Mouse (Mus musculus) kidney, adult 11 months (tissue): ENCODE measurements around the gene Krtap5-1.
"Not testable (repeated sequence)": the region's sequence is repeated elsewhere in the genome, so short reads cannot be mapped to it uniquely, and the experiment has no call there.

Experiments
- DNase-seq: peaks from one replicate; pipeline ENCODE4 v3.0.0; 2022

Gene Krtap5-1

GRCm38 (mm10) chr7:142296108-142296507 lies 810 bp downstream of the Krtap5-1 start:
- DNase-seq, result not testable (repeated sequence)

GRCm38 (mm10) chr7:142295418-142295817 lies 1.5 kb downstream of the Krtap5-1 start:
- no peak for DNase-seq

- DNase-seq, result not testable (repeated sequence)
Observed at GRCm38 (mm10) chr7:142293851-142294250, 3.1 kb downstream of the Krtap5-1 start.

DNA sequence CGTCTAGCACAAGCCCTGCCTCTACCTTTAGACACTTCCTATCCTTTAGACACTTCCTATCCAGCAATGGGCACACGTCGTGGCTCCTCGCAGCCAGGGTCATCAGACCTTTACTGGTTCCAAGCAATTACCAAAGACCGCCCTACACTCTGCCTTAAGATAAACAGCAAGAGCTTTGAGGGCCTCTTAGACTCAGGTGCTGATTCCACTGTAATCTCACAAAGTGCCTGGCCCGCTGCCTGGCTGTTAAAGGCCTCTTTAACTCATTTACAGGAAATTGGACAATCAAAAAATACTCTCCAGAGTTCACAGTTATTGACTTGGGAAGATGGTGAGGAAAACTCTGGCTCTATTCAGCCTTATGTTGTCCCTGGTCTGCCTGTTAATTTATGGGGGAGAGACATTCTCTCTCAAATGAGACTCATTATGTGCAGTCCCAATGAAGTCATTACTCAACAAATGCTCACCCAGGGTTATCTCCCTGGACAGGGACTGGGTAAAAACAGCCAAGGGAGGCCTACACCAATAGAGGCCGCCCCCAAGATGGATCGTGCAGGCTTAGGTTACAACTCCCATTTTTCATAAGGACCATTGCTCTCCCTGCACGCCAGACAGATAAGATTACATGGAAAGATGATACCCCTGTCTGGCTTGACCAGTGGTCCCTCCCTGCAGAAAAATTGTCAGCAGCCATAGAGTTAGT lies 10.9 kb downstream of the Krtap5-1 start:
- DNase-seq, result not testable (repeated sequence)

DNA sequence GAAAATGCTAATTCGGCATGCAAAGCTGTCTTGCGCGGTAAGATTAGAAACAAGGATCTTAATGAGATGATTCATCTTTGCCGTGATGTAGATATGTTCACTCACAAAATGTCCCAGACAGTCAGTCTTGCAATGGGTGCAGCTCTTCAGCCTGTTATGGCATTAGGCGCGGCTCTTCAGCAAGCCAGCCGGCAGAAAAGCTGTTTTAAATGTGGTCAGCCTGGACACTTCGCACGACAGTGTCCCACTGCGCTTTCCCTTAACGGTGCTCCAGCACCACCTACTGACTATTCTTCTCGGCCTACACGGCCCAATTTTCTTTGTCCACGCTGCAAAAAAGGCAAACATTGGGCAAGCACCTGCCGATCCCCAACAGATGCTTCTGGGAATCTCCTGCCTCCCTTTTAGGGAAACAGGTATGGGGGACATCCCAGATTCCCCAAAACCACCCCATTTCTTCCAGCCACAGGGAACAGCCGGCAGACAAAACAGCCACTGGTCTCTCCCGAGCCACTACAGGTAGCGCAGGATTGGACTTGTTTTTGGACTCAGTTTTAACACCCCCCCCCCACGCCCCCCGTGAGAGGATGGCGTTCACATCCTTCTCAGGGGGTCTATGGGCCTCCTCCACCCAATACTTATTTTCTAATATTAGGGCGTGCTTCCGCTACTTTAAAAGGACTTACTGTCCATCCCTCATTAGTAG lies 11.6 kb downstream of the Krtap5-1 start:
- peak; percentile 31 for DNase-seq

DNA sequence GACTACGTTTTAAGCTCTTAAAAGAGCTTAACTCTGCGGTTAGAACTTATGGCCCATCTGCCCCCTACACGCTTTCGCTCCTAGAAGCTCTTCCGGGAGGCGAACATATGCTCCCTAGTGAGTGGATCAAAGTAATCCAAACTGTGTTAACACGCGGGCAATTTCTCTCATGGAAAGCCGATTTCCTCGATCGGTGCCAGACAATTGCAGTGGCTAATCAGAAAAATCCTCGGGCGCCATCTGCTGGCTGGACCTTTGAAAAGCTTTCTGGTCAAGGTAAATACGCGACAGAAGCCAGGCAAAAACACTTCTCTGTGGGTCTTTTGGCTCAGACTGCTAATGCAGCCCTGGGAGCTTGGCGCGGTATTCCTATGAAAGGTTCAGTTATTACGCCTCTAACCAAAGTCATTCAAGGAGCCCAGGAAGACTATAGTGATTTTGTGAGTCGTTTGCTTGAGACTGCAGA lies 12.3 kb downstream of the Krtap5-1 start:
- DNase-seq, result peak; percentile 88

DNA sequence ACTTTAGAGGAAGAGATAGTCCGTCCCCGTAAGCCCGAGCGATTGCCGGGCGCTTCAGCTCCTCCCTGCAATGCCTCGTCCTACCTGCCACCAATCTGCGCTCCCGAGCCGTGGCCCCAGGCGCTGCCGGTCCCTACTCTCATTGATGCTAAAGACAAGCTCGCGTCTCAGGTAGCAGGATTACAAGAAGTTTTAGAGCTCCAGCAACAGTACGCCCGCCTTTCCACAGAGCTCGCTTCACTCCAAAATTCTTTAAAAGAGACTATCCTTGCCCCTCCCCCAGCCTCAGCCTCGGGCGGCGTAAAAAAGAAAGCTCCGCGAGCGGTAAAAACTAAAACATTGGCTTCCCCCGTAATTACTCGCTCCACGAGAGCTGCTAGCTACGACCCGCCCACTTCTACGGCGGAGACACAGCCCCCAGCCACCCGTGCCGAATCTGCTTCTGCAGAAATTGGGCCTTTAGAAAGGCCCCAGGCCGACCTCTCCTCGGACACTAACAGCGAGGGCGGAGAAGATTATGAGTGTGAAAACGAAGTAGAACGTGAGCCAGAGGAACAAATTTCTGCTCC lies 12.8 kb downstream of the Krtap5-1 start:
- DNase-seq, result peak; percentile 49

DNA sequence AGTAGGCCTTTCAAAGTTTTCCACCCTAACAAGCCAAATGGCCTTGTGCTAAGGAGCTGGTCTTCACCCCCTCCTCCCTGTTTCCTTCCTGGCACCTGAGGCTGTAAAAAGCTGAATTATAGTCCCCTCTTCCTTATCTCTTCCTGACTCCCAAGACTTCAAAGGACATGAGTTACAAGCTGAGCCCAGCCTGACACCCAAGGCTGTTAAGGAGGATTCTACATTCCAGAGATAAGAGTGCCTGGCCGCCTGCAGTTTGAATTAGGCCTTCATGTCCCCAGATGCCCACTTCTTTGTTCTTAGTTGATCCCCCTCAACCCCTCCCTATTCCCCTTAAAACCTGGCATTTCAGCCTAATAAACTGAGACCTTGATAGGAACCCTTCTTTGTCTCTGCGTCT lies 14.1 kb downstream of the Krtap5-1 start:
- DNase-seq, result peak; percentile 18

GRCm38 (mm10) chr7:142279291-142279690 lies 17.6 kb downstream of the Krtap5-1 start:
- not testable (repeated sequence) for DNase-seq

DNA sequence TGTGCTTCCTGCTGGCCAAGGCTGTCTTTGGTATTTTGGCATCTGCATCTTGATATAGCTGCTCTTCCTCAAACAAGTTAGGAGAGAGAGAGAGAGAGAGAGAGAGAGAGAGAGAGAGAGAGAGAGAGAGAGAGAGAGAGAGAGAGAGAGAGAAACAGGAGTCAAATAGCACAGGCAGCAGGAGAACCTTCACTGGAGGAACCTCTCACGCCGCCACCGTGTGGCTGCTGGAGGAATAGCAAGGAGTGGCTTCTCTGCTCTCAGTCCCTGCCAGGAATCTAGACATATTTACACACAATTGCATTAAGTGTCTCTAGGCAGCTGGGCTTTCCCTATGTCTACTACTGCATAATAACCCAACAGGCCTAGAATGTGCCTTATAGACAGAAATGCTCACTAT lies 18.7 kb downstream of the Krtap5-1 start:
- not testable (repeated sequence) for DNase-seq

DNA sequence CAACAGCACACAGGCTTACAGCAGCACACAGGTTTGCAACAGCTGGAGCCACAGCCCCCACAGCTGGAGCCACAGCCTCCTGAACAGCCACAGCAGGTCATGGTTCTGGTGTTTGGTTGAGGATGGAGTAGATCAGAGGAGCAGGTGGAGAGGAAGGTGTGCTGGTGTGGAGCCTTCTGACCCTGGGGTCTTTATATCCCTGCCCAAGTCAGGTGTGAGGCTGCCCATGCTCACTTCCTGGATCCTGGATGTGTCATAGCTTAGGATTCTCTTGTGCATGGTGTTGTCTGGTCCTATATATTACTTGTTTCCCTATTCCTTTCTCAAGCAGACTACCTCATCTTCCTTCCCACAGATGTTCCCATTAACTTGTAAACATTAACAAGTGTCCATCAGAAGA lies 22.7 kb downstream of the Krtap5-1 start, which contains the start of gene Gm4559:
Gm4559 (minus strand) TSS at position 101 of the 400 bp plus-strand sequence.
- DNase-seq, result not testable (repeated sequence)

DNA sequence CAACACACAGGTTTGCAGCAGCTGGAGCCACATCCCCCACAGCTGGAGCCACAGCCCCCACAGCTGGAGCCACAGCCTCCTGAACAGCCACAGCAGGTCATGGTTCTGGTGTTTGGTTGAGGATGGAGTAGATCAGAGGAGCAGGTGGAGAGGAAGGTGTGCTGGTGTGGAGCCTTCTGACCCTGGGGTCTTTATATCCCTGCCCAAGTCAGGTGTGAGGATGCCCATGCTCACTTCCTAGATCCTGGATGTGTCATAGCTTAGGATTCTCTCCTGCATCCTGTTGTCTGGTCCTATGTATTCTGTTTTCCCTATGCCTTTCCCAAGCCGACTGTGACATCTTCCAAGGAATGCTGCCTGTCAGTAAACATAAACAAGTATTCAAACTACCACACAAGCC lies 38.7 kb downstream of the Krtap5-1 start, which contains the start of gene Gm2431:
Gm2431 (minus strand) TSS at position 101 of the 400 bp plus-strand sequence.
- not testable (repeated sequence) for DNase-seq

GRCm38 (mm10) chr7:142255517-142255916 lies 41.4 kb downstream of the Krtap5-1 start:
- no peak for DNase-seq

DNA sequence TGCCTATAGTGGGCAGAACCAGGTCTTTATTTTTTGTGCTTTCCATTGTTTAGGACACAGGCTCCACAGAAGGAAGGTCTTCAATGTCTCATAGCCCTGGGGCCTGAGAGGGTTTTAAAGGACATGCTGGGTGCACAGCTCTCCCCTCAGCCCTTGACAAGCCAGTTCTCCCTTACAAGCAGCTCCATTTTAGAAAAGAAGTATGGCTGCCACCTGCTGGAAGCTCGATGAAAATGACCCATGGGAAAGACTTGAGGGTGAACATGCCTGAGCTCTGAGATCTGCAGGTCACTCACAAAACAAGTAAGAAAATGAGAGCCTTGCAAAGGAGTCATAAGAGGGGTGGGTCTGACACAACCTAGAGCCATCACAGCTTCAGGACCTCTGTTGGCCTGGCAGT lies 47.1 kb downstream of the Krtap5-1 start:
- DNase-seq, result peak; percentile 6
